Mouse (Mus musculus): ENCODE results near the gene St6gal1. TPM values are rescaled to one million over a fixed set of nuclear protein-coding genes. Genes with fewer than 3 reads are reported as not detected.

The St6gal1 gene
- polyA plus RNA-seq, 1 experiment, result 4.2 TPM

- H3K27ac ChIP-seq (ENCODE audit: control insufficient read depth, insufficient read depth, low read depth, low read length), result peak overlapping the region; percentile 49
- no peak for TF ChIP-seq CTCF (IDR thresholded peaks at IDR 0.05; ENCODE audit: control insufficient read depth, insufficient read depth, insufficient replicate concordance, low read depth, low read length)
- no peak for TF ChIP-seq POLR2A (IDR thresholded peaks at IDR 0.05; ENCODE audit: control insufficient read depth, low read depth, low read length)
- H3K27me3 ChIP-seq (ENCODE audit: control insufficient read depth, insufficient read depth, low read length), result no peaks in the 10 kb centered on the region
- H3K4me1 ChIP-seq (ENCODE audit: control insufficient read depth, insufficient read depth, low read length), result peaks cover 4% of the 10 kb centered on the region
- no peak overlapping the region for H3K4me3 ChIP-seq (ENCODE audit: control insufficient read depth, low read depth, low read length)
- no peaks in the 10 kb centered on the region for H3K36me3 ChIP-seq (ENCODE audit: control insufficient read depth, insufficient read depth, low read length)
Measured at GRCm38 (mm10) chr16:23274606-23275310, 50.2 kb downstream of the St6gal1 start.

- H3K4me1 ChIP-seq (ENCODE audit: control insufficient read depth, insufficient read depth, low read length), result peaks cover 4% of the 10 kb centered on the region
- no peaks in the 10 kb centered on the region for H3K36me3 ChIP-seq (ENCODE audit: control insufficient read depth, insufficient read depth, low read length)
- H3K27ac ChIP-seq (ENCODE audit: control insufficient read depth, insufficient read depth, low read depth, low read length), result no peak overlapping the region
- H3K27me3 ChIP-seq (ENCODE audit: control insufficient read depth, insufficient read depth, low read length), result no peaks in the 10 kb centered on the region
- TF ChIP-seq POLR2A (IDR thresholded peaks at IDR 0.05; ENCODE audit: control insufficient read depth, low read depth, low read length), result no peak
- no peak for TF ChIP-seq CTCF (IDR thresholded peaks at IDR 0.05; ENCODE audit: control insufficient read depth, insufficient read depth, insufficient replicate concordance, low read depth, low read length)
- H3K4me3 ChIP-seq (ENCODE audit: control insufficient read depth, low read depth, low read length), result no peak overlapping the region
Measured at GRCm38 (mm10) chr16:23275661-23276060, 51.1 kb downstream of the St6gal1 start.

- H3K36me3 ChIP-seq (ENCODE audit: control insufficient read depth, insufficient read depth, low read length), result no peaks in the 10 kb centered on the region
- H3K27me3 ChIP-seq (ENCODE audit: control insufficient read depth, insufficient read depth, low read length), result no peaks in the 10 kb centered on the region
- no peak overlapping the region for H3K27ac ChIP-seq (ENCODE audit: control insufficient read depth, insufficient read depth, low read depth, low read length)
- no peaks in the 10 kb centered on the region for H3K4me1 ChIP-seq (ENCODE audit: control insufficient read depth, insufficient read depth, low read length)
- H3K4me3 ChIP-seq (ENCODE audit: control insufficient read depth, low read depth, low read length), result no peak overlapping the region
- TF ChIP-seq CTCF (IDR thresholded peaks at IDR 0.05; ENCODE audit: control insufficient read depth, insufficient read depth, insufficient replicate concordance, low read depth, low read length), result no peak
- no peak for TF ChIP-seq POLR2A (IDR thresholded peaks at IDR 0.05; ENCODE audit: control insufficient read depth, low read depth, low read length)
Measured at GRCm38 (mm10) chr16:23279879-23280741, 55.6 kb downstream of the St6gal1 start.

- TF ChIP-seq CTCF (IDR thresholded peaks at IDR 0.05; ENCODE audit: control insufficient read depth, insufficient read depth, insufficient replicate concordance, low read depth, low read length), result no peak
- Histone ChIP-seq H3K27ac (ENCODE audit: control insufficient read depth, insufficient read depth, low read depth, low read length) (no peak overlapping the region), H3K27me3 (ENCODE audit: control insufficient read depth, insufficient read depth, low read length) (no peaks in the 10 kb centered on the region)
Measured at GRCm38 (mm10) chr16:23280742-23281090, 56.2 kb downstream of the St6gal1 start.

GRCm38 (mm10) chr16:23282241-23282640, 57.7 kb downstream of the St6gal1 start:
- H3K36me3 ChIP-seq (ENCODE audit: control insufficient read depth, insufficient read depth, low read length), result no peaks in the 10 kb centered on the region
- TF ChIP-seq CTCF (IDR thresholded peaks at IDR 0.05; ENCODE audit: control insufficient read depth, insufficient read depth, insufficient replicate concordance, low read depth, low read length) (no peak), POLR2A (IDR thresholded peaks at IDR 0.05; ENCODE audit: control insufficient read depth, low read depth, low read length) (no peak)
- H3K4me3 ChIP-seq (ENCODE audit: control insufficient read depth, low read depth, low read length), result no peak overlapping the region
- no peaks in the 10 kb centered on the region for H3K4me1 ChIP-seq (ENCODE audit: control insufficient read depth, insufficient read depth, low read length)
- H3K27ac ChIP-seq (ENCODE audit: control insufficient read depth, insufficient read depth, low read depth, low read length), result no peak overlapping the region
- H3K27me3 ChIP-seq (ENCODE audit: control insufficient read depth, insufficient read depth, low read length), result no peaks in the 10 kb centered on the region

More at GRCm38 (mm10) chr16:23280742-23281090, 56.2 kb downstream of the St6gal1 start:
- Histone ChIP-seq H3K36me3 (ENCODE audit: control insufficient read depth, insufficient read depth, low read length) (no peaks in the 10 kb centered on the region), H3K4me3 (ENCODE audit: control insufficient read depth, low read depth, low read length) (no peak overlapping the region), H3K4me1 (ENCODE audit: control insufficient read depth, insufficient read depth, low read length) (no peaks in the 10 kb centered on the region)

GRCm38 (mm10) chr16:23282941-23283340, 58.4 kb downstream of the St6gal1 start:
- no peaks in the 10 kb centered on the region for H3K4me1 ChIP-seq (ENCODE audit: control insufficient read depth, insufficient read depth, low read length)
- TF ChIP-seq POLR2A (IDR thresholded peaks at IDR 0.05; ENCODE audit: control insufficient read depth, low read depth, low read length), result no peak
- TF ChIP-seq CTCF (IDR thresholded peaks at IDR 0.05; ENCODE audit: control insufficient read depth, insufficient read depth, insufficient replicate concordance, low read depth, low read length), result no peak
- H3K36me3 ChIP-seq (ENCODE audit: control insufficient read depth, insufficient read depth, low read length), result no peaks in the 10 kb centered on the region

GRCm38 (mm10) chr16:23283677-23284076, 59.1 kb downstream of the St6gal1 start:
- no peaks in the 10 kb centered on the region for H3K4me1 ChIP-seq (ENCODE audit: control insufficient read depth, insufficient read depth, low read length)
- TF ChIP-seq CTCF (IDR thresholded peaks at IDR 0.05; ENCODE audit: control insufficient read depth, insufficient read depth, insufficient replicate concordance, low read depth, low read length), result no peak
- TF ChIP-seq POLR2A (IDR thresholded peaks at IDR 0.05; ENCODE audit: control insufficient read depth, low read depth, low read length), result no peak
- H3K27me3 ChIP-seq (ENCODE audit: control insufficient read depth, insufficient read depth, low read length), result no peaks in the 10 kb centered on the region
- H3K36me3 ChIP-seq (ENCODE audit: control insufficient read depth, insufficient read depth, low read length), result no peaks in the 10 kb centered on the region
- no peak overlapping the region for H3K27ac ChIP-seq (ENCODE audit: control insufficient read depth, insufficient read depth, low read depth, low read length)
- H3K4me3 ChIP-seq (ENCODE audit: control insufficient read depth, low read depth, low read length), result no peak overlapping the region

More at GRCm38 (mm10) chr16:23282941-23283340, 58.4 kb downstream of the St6gal1 start:
- H3K4me3 ChIP-seq (ENCODE audit: control insufficient read depth, low read depth, low read length), result no peak overlapping the region
- no peaks in the 10 kb centered on the region for H3K27me3 ChIP-seq (ENCODE audit: control insufficient read depth, insufficient read depth, low read length)
- no peak overlapping the region for H3K27ac ChIP-seq (ENCODE audit: control insufficient read depth, insufficient read depth, low read depth, low read length)
